Mouse (Mus musculus): ENCODE measurements around the gene Mdga1.

- TF ChIP-seq USF1 (IDR thresholded peaks at IDR 0.05; ENCODE audit: low read depth): no peak
- TF ChIP-seq POLR2A (IDR thresholded peaks at IDR 0.05; ENCODE audit: insufficient read length, low read depth): no peak
- TF ChIP-seq CEBPB (IDR thresholded peaks at IDR 0.05; ENCODE audit: insufficient read depth, poor library complexity, severe bottlenecking): no peak
- TF ChIP-seq POLR2AphosphoS2 (IDR thresholded peaks at IDR 0.05; ENCODE audit: insufficient read length, low read depth): no peak
- TF ChIP-seq MAX (IDR thresholded peaks at IDR 0.05; ENCODE audit: low read depth): no peak
- no peak for TF ChIP-seq TCF12 (IDR thresholded peaks at IDR 0.05; ENCODE audit: insufficient read depth, poor library complexity, severe bottlenecking)
- no peak for TF ChIP-seq MYOG (IDR thresholded peaks at IDR 0.05; ENCODE audit: control insufficient read depth in 1 of 3, insufficient read depth in 1 of 3, insufficient read length in 2 of 3, low read depth in 2 of 3)
- TF ChIP-seq E2F4 (IDR thresholded peaks at IDR 0.05; ENCODE audit: insufficient read depth): no peak
- no peak for TF ChIP-seq REST (IDR thresholded peaks at IDR 0.05; ENCODE audit: insufficient read depth, insufficient read length)
- no peak for TF ChIP-seq MYOD1 (IDR thresholded peaks at IDR 0.05; ENCODE audit: control insufficient read depth in 1 of 3, insufficient read length in 2 of 3, low read depth in 2 of 3)
- no peak for TF ChIP-seq TCF3 (IDR thresholded peaks at IDR 0.05; ENCODE audit: insufficient read length, low read depth)
- no peak for TF ChIP-seq SRF (IDR thresholded peaks at IDR 0.05; ENCODE audit: control insufficient read depth, insufficient read length, low read depth)
These were observed 83.8 kb downstream of the Mdga1 start for GRCm38 (mm10) chr17:29886061-29886460.
